Mouse (Mus musculus) left cerebral cortex, adult 2 months (tissue): ENCODE results near the gene Ttyh3. TPM values are rescaled to one million over a fixed set of nuclear protein-coding genes. Genes with fewer than 3 reads are reported as not detected.

Experiments used
- DNase-seq, 2 experiments: peaks; one replicate each; pipeline ENCODE4 v3.0.0; 2021 to 2022; ENCODE audit warnings: low spot score in 2 of 2, mixed read lengths in 1 of 2; ENCODE audit errors: extremely low spot score in 1 of 2
- H3K27ac ChIP-seq: fragments of 200-600 bp; 2 replicates; pipeline ENCODE4 v1.8.1; 2022
- H3K4me3 ChIP-seq: fragments of 200-600 bp; 2 replicates; pipeline ENCODE4 v1.8.1; 2022
- CTCF ChIP-seq: fragments of 200-600 bp; IDR thresholded peaks from 2 replicates; pipeline ENCODE4 v1.8.1; 2022; ENCODE audit warnings: antibody characterized with exemption, mild to moderate bottlenecking, moderate library complexity
- intact Hi-C: fragments of 180-260 bp; cut with DNase I; formaldehyde crosslinking; loops from one replicate; pipeline ENCODE4 v1.15.1; 2025
- total RNA-seq, 2 experiments: library from RNA; stranded (reverse); gene quantifications; 2 replicates each; pipeline ENCODE4 v1.2.3; 2021

The Ttyh3 gene
- total RNA-seq, 2 experiments from 2014 or later = 244 to 247 TPM

- intact Hi-C loops = no loop called here
- no peak overlapping the region for H3K4me3 ChIP-seq
- no peak for DNase-seq
- no peak for TF ChIP-seq CTCF
- no peak overlapping the region for H3K27ac ChIP-seq
Measured at GRCm38 (mm10) chr5:140623791-140624190, 25.0 kb downstream of the Ttyh3 start.

GRCm38 (mm10) chr5:140622978-140623670 is 25.7 kb downstream of the Ttyh3 start:
- Histone ChIP-seq H3K4me3 (no peak overlapping the region), H3K27ac (no peak overlapping the region)
- DNase-seq = no peak
- intact Hi-C loops = no loop called here
- no peak for TF ChIP-seq CTCF

- no peak overlapping the region for H3K4me3 ChIP-seq
- TF ChIP-seq CTCF = no peak
- DNase-seq = no peak
- H3K27ac ChIP-seq = no peak overlapping the region; the same call in 1 of the 2 replicates
- intact Hi-C loops = no loop called here
Measured at GRCm38 (mm10) chr5:140621517-140621916, 27.3 kb downstream of the Ttyh3 start.

- no peak for DNase-seq
- no peak overlapping the region for H3K4me3 ChIP-seq
- no peak overlapping the region; the same call in 1 of the 2 replicates for H3K27ac ChIP-seq
- TF ChIP-seq CTCF = no peak
- intact Hi-C loops = no loop called here
Measured at GRCm38 (mm10) chr5:140621092-140621491, 27.7 kb downstream of the Ttyh3 start.

- Histone ChIP-seq H3K27ac (no peak overlapping the region), H3K4me3 (no peak overlapping the region)
- TF ChIP-seq CTCF = no peak
- intact Hi-C loops = loop anchor here (1.0 to 2.0 kb wide), 2 partner anchors 51 to 80 kb away; no protein-coding TSS in a partner anchor
- DNase-seq = no peak
Measured at GRCm38 (mm10) chr5:140619895-140620736, 28.7 kb downstream of the Ttyh3 start.

GRCm38 (mm10) chr5:140619151-140619771 is 29.6 kb downstream of the Ttyh3 start:
- intact Hi-C loops = loop anchor here (1.0 to 2.0 kb wide), 2 partner anchors 50 to 79 kb away; no protein-coding TSS in a partner anchor
- peak; percentile 66 to 72 for DNase-seq
- peak; percentile 73 for TF ChIP-seq CTCF
- Histone ChIP-seq H3K27ac (no peak overlapping the region), H3K4me3 (no peak overlapping the region)

- peak in 1 of 2 experiments; percentile 18 for DNase-seq
- H3K4me3 ChIP-seq = no peak overlapping the region
- H3K27ac ChIP-seq = no peak overlapping the region
- intact Hi-C loops = loop anchor here (2.0 kb wide), 1 partner anchor 49 kb away; no protein-coding TSS in a partner anchor
- TF ChIP-seq CTCF = no peak
Measured at GRCm38 (mm10) chr5:140617714-140618113, 31.1 kb downstream of the Ttyh3 start.

GRCm38 (mm10) chr5:140616691-140617090 is 32.1 kb downstream of the Ttyh3 start:
- intact Hi-C loops = no loop called here
- Histone ChIP-seq H3K27ac (no peak overlapping the region), H3K4me3 (no peak overlapping the region)
- DNase-seq = peak in 1 of 2 experiments; percentile 10
- no peak for TF ChIP-seq CTCF

- Histone ChIP-seq H3K27ac (no peak overlapping the region), H3K4me3 (no peak overlapping the region)
- TF ChIP-seq CTCF = no peak
- intact Hi-C loops = no loop called here
- DNase-seq = no peak
Measured at GRCm38 (mm10) chr5:140616110-140616503, 32.7 kb downstream of the Ttyh3 start.

- TF ChIP-seq CTCF = no peak
- Histone ChIP-seq H3K4me3 (no peak overlapping the region), H3K27ac (no peak overlapping the region)
- intact Hi-C loops = no loop called here
- peak in 1 of 2 experiments; percentile 7 for DNase-seq
Measured at GRCm38 (mm10) chr5:140615321-140616109, 33.3 kb downstream of the Ttyh3 start.

- no peak for DNase-seq
- TF ChIP-seq CTCF = no peak
- H3K27ac ChIP-seq = no peak overlapping the region
- H3K4me3 ChIP-seq = no peak overlapping the region
- intact Hi-C loops = no loop called here
Measured at GRCm38 (mm10) chr5:140614837-140615236, 34.0 kb downstream of the Ttyh3 start.
